Mouse (Mus musculus) E14TG2a.4 (cell line): Measurements from ENCODE around the gene Tgfb1.

Experiments used
- CTCF ChIP-seq: conservative IDR thresholded peaks from 2 replicates; pipeline ENCODE4 v1.5.1; 2014; ENCODE audit warnings: low read length
- NANOG ChIP-seq: IDR thresholded peaks from 2 replicates; pipeline ENCODE4 v1.6.1; 2014; ENCODE audit warnings: borderline replicate concordance, low read length, mixed read lengths
- POU5F1 ChIP-seq: IDR thresholded peaks from 2 replicates; pipeline ENCODE4 v1.6.1; 2014; ENCODE audit warnings: low read length, borderline replicate concordance

GRCm38 (mm10) chr7:25669631-25670030 lies 17.2 kb upstream of the Tgfb1 start:
- TF ChIP-seq CTCF: no peak
- TF ChIP-seq POU5F1: no peak
- no peak for TF ChIP-seq NANOG
